Mouse (Mus musculus): ENCODE results near the gene Shb. TPM values are rescaled to one million over a fixed set of nuclear protein-coding genes. Genes with fewer than 3 reads are reported as not detected.

Shb gene
- polyA plus RNA-seq, 1 experiment from 2014 or later = 4.9 TPM

DNA sequence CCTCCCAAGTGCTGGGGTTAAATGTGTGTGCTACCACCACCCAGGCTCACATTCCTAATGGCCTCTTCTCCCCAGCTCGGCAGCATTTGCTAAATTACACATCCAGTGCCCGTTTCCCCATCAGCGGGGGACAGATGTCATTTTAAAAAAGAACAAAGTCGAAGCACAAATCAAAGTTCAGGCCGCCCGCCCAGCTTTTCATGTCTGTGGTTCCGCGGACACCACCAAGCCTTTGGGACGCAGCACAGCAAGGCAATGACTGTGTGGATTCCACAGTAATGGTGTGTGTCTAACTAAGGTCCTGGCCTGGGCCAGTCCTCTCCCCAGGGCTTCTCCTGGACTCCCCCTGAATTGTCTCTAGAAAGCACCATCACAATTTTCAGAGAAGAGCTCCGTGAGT is 32.7 kb downstream of the Shb start:
- H3K4me2 ChIP-seq (replicated peaks) = 0 out of 2 replicates have a peak overlapping the region, but pooled peaks have one; percentile 1
- no peak overlapping the region for H3K27ac ChIP-seq (replicated peaks)
- no peak overlapping the region for H3K9ac ChIP-seq (replicated peaks)
- H3K9me3 ChIP-seq = no peaks in the 10 kb centered on the region
- H3K4me1 ChIP-seq = peaks cover 54% of the 10 kb centered on the region
- H3K4me3 ChIP-seq = no peak overlapping the region
- ATAC-seq (ENCODE audit: low FRiP score, low read depth) = no peak
- WGBS = 26% methylated on average over 10 of the region's 10 CpGs
- no peaks in the 10 kb centered on the region for H3K36me3 ChIP-seq
- peaks cover 37% of the 10 kb centered on the region for H3K27me3 ChIP-seq

DNA sequence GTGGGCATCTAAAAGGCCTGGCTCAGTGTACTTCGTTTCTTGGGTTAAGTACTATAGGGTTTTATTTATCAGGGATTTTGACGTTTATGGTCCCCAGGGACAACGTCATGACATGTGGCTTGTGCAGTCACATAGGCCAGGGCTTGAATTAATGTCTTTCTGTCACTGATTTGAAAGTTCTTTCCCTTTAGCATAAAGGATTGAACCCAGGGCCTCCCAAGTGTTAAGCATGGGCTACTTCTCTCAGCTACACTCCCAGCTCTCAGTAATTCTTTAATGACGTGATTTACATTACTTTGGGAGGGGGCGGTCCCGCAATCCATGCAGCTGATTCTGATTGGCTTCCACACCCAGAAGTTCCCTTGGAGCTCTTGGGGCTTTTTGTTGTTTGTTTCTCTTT is 33.2 kb downstream of the Shb start:
- peak; percentile 52; the same call in 1 of the 2 replicates for ATAC-seq (ENCODE audit: low FRiP score, low read depth)
- H3K9ac ChIP-seq (replicated peaks) = no peak overlapping the region
- no peaks in the 10 kb centered on the region for H3K36me3 ChIP-seq
- H3K27me3 ChIP-seq = peaks cover 42% of the 10 kb centered on the region
- no peak overlapping the region for H3K27ac ChIP-seq (replicated peaks)
- no peak overlapping the region for H3K4me2 ChIP-seq (replicated peaks)
- WGBS = 17% methylated on average over 6 of the region's 6 CpGs
- H3K4me3 ChIP-seq = no peak overlapping the region
- H3K9me3 ChIP-seq = no peaks in the 10 kb centered on the region
- peaks cover 56% of the 10 kb centered on the region for H3K4me1 ChIP-seq

DNA sequence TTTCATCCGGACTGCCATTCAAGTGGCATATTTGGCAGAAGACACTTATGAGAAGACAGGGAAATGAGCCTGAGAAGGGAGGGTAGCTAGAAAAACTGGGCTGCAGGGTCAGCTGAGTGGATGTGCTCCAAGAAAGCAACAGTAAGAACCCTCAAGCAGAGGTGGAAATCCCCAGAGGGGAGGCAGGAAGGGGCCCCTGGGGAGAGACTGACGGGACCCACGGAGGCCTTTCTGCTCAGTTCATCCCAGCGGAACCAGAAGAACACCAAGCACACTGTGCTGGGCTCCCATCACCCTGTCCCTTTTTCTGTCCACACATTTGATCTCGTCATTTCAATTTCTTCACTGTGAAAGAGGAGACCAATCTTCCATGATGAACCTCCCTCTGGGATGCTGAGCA is 33.9 kb downstream of the Shb start:
- WGBS = 49% methylated on average over 5 of the region's 5 CpGs
- ATAC-seq (ENCODE audit: low FRiP score, low read depth) = no peak
- no peaks in the 10 kb centered on the region for H3K9me3 ChIP-seq
- H3K4me3 ChIP-seq = no peak overlapping the region
- no peak overlapping the region for H3K4me2 ChIP-seq (replicated peaks)
- H3K27me3 ChIP-seq = peaks cover 48% of the 10 kb centered on the region
- H3K9ac ChIP-seq (replicated peaks) = no peak overlapping the region
- no peaks in the 10 kb centered on the region for H3K36me3 ChIP-seq
- peaks cover 59% of the 10 kb centered on the region for H3K4me1 ChIP-seq
- no peak overlapping the region for H3K27ac ChIP-seq (replicated peaks)

DNA sequence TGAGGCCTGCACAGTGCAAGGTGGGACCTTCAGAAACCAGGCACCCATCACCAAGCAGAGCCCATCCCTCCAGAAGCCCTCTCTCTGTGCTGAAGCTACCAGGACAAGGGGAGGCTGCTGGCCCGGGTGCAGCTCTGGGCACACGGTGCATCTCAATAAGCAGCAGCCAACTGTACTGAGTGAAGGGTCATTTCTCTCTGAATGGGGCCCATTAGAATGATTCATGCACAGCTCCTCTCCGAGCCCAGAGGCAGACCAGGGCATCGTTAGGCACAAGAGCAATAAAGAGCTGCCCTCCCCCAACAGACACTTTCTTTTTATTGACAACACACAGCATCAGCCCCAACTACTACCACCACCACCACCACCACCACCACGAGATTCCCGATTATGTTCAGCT is 35.0 kb downstream of the Shb start:
- no peak overlapping the region for H3K4me3 ChIP-seq
- no peak overlapping the region for H3K27ac ChIP-seq (replicated peaks)
- no peak for ATAC-seq (ENCODE audit: low FRiP score, low read depth)
- H3K4me2 ChIP-seq (replicated peaks) = no peak overlapping the region
- H3K9ac ChIP-seq (replicated peaks) = no peak overlapping the region
- peaks cover 52% of the 10 kb centered on the region for H3K27me3 ChIP-seq
- WGBS = 66% methylated on average over 6 of the region's 6 CpGs
- H3K36me3 ChIP-seq = no peaks in the 10 kb centered on the region
- no peaks in the 10 kb centered on the region for H3K9me3 ChIP-seq
- H3K4me1 ChIP-seq = peaks cover 70% of the 10 kb centered on the region

DNA sequence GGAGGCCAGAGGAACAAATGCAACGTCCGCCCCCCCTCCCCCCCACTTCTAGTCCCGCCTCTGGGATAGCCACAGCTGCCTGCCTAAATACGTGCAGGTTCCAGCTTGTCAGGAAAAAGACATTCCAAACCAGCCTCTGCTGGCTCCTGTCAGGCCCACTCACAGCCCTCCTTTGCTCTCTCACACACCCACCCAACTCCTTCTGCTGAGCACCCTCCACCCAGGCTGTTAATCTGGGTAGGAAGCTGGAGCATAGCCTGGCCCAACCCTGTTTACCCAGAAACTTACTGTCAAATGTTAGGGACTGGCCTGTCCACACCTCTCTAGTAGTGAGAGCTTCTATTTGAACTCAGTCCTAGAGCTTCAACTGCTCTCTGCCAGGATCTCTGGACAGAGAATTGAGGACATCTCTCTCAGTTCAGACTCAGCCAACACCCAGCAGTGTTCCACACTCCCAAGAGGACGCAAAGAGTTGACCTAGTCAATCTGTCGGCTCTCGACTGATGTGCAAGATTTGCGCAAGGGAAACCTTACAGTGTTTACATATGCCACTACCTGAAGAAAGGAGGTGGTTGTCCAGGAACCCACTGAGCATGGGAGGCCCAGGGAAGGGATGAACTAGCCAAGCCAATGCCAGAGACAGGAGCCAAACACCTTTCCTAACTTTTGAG is 36.6 kb downstream of the Shb start:
- Histone ChIP-seq H3K9me3 (no peaks in the 10 kb centered on the region), H3K36me3 (no peaks in the 10 kb centered on the region), H3K4me2 (replicated peaks) (no peak overlapping the region), H3K9ac (replicated peaks) (no peak overlapping the region), H3K4me3 (no peak overlapping the region), H3K27ac (replicated peaks) (no peak overlapping the region), H3K4me1 (peaks cover 86% of the 10 kb centered on the region), H3K27me3 (peaks cover 63% of the 10 kb centered on the region)
- no peak for ATAC-seq (ENCODE audit: low FRiP score, low read depth)
- WGBS = 93% methylated on average over 4 of the region's 8 CpGs

DNA sequence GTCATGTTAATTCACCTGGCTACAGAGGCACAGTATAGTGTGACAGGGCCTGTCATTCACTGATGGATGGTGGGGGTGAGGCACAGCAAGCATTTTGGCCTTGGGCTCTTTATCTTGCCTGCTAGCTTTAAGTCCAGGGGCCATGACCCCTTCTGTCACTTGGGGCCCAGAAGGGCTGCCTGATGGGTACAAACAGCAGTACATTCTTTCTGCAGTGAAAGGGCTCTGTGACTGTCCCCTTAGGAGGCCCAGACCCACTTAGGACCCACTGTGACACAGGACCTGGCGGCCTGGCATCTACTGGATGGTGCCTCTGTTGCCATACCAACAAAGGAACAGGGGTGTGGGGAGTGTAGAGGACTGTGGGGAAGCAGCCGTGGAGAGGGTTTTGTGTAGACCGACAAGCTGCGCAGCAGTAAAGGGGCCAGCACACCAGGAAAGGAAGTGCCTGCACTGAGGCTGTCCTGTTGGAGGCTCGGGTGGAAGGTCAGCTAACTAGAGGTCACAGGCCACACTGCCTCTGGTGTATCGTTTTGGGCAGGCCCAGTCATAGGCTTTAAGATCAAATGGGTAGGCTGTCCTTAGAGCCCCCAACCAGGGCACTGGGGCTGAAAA is 38.4 kb downstream of the Shb start:
- Histone ChIP-seq H3K4me2 (replicated peaks) (no peak overlapping the region), H3K4me1 (peaks cover 89% of the 10 kb centered on the region), H3K4me3 (no peak overlapping the region), H3K9me3 (no peaks in the 10 kb centered on the region), H3K27ac (replicated peaks) (no peak overlapping the region), H3K9ac (replicated peaks) (no peak overlapping the region), H3K36me3 (no peaks in the 10 kb centered on the region), H3K27me3 (peaks cover 64% of the 10 kb centered on the region)
- whole genome bisulfite sequencing = 12% methylated on average over 6 of the region's 6 CpGs
- ATAC-seq (ENCODE audit: low FRiP score, low read depth) = no peak

DNA sequence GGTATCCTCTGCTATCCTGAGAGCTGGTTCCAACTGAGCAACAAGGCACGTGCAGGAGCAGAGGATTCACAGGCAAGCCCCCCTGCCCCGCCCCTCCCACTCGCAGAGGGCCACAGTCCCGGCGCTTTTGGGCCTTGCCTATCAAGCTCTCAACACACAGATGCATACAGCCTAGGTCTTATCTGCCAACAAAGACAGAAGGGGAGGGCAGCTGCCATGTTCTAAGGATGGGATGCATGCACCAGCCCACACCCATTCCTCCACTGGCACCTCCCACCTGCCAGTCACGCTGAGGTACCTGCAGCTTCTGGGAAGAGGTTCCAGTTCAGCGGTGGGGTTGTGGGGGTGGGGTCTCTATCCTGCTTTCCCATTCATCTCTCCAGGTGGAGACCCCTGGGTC is 39.2 kb downstream of the Shb start:
- no peak overlapping the region for H3K4me3 ChIP-seq
- H3K36me3 ChIP-seq = no peaks in the 10 kb centered on the region
- H3K4me1 ChIP-seq = peaks cover 87% of the 10 kb centered on the region
- H3K27me3 ChIP-seq = peaks cover 68% of the 10 kb centered on the region
- no peaks in the 10 kb centered on the region for H3K9me3 ChIP-seq
- WGBS = 17% methylated on average over 7 of the region's 7 CpGs
- H3K4me2 ChIP-seq (replicated peaks) = no peak overlapping the region
- H3K9ac ChIP-seq (replicated peaks) = no peak overlapping the region
- no peak overlapping the region for H3K27ac ChIP-seq (replicated peaks)
- no peak for ATAC-seq (ENCODE audit: low FRiP score, low read depth)

DNA sequence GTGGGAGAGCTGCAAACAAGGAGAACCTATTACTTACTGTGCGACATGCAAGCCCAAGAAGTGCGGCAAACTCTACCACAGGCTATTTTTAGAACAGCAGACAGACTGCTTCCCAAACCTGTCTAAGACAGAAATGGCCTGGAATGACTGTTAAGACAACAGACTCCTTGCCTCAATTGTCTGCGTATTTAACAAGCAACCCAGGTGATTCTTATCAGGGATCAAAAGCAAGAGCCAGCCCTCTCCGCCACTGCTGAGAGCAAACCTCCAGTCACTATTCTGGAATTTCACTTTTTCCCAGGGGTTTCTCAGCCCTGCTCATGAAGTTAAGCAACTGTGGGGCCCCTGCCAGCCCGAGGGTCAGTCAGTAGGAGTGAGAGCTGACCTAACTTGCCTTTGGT is 39.6 kb downstream of the Shb start:
- Histone ChIP-seq H3K4me1 (peaks cover 86% of the 10 kb centered on the region), H3K4me3 (no peak overlapping the region), H3K9me3 (no peaks in the 10 kb centered on the region), H3K27ac (replicated peaks) (no peak overlapping the region), H3K4me2 (replicated peaks) (no peak overlapping the region), H3K36me3 (no peaks in the 10 kb centered on the region), H3K9ac (replicated peaks) (no peak overlapping the region), H3K27me3 (peaks cover 63% of the 10 kb centered on the region)
- 47% methylated on average over 5 of the region's 5 CpGs for WGBS
- ATAC-seq (ENCODE audit: low FRiP score, low read depth) = no peak

DNA sequence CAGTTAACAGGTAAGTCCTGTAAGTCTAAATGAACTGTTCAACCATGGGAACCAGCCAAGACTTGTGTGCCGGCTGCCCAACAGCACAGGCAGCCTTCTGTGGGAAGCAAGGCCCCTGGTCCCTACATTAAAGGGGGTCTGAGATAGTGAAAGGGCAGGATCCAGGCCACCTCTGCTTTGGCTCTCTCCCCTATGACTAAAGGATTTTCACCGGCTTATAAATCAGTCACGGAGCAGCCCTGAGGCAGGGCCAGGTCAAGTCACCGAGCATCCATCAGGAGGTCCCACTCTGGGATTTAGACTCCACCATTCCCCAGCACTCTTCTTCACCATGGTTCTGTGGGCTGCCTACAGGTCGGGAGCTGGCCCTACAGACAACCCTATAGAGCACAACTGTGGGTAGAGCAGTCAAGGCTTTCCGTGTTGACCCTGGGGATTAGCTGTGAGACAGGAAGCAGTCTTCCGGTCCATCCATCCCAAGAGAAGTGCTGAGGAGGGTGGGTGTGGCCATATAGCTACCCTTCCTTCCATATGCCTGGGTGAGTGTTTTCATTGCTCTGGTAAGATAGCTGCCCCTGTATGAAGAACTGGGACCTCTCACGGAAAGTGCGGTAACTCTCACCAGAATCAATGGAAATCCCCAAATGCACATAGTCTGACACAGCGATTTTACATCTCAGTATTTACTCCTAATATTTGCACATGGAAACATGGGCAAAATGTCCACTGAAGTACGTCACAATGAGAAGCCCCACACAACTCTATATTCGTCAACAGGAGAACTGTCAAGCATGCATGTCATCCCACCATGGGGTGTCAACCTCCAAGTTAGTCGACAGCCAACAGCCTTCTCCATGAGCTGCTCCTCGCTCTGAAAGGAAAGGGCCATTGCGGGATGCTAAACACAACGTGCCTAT is 40.3 kb downstream of the Shb start:
- no peak overlapping the region for H3K27ac ChIP-seq (replicated peaks)
- peaks cover 80% of the 10 kb centered on the region for H3K4me1 ChIP-seq
- no peak for ATAC-seq (ENCODE audit: low FRiP score, low read depth)
- H3K27me3 ChIP-seq = peaks cover 64% of the 10 kb centered on the region
- no peaks in the 10 kb centered on the region for H3K9me3 ChIP-seq
- H3K36me3 ChIP-seq = no peaks in the 10 kb centered on the region
- H3K4me3 ChIP-seq = no peak overlapping the region
- H3K4me2 ChIP-seq (replicated peaks) = no peak overlapping the region
- WGBS = 50% methylated on average over 16 of the region's 16 CpGs
- no peak overlapping the region for H3K9ac ChIP-seq (replicated peaks)

DNA sequence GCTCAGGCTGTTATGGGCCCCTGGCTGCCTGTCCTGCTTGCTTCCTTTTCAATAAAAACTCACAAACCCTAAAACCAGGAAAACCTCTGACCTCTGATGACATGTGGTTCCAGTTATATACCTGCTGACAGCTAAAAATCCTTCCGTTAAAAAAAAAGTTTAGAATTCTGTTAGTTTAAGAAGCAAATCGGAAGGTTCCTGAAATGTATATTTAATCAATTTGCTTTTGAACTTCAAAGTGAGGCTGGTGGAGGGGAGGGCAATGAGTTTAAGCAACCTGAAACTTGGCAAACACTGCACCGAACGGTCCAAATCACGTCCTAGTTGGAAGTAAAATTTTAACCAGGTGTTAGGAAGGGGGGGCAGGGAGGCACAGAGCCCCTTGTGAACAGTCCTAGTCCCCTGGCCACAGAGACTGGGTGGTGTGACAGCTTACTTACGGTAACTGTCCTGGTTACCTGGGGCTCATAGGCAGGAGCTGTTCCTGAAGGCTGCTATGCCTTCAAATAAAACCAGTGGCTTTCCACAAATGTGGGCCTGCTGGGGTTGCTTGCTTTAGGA is 41.1 kb downstream of the Shb start:
- peaks cover 80% of the 10 kb centered on the region for H3K4me1 ChIP-seq
- no peak overlapping the region for H3K9ac ChIP-seq (replicated peaks)
- no peaks in the 10 kb centered on the region for H3K36me3 ChIP-seq
- no peak overlapping the region for H3K27ac ChIP-seq (replicated peaks)
- no peak overlapping the region for H3K4me2 ChIP-seq (replicated peaks)
- 34% methylated on average over 6 of the region's 6 CpGs for WGBS
- peaks cover 59% of the 10 kb centered on the region for H3K27me3 ChIP-seq
- no peak for ATAC-seq (ENCODE audit: low FRiP score, low read depth)
- no peaks in the 10 kb centered on the region for H3K9me3 ChIP-seq
- H3K4me3 ChIP-seq = no peak overlapping the region

DNA sequence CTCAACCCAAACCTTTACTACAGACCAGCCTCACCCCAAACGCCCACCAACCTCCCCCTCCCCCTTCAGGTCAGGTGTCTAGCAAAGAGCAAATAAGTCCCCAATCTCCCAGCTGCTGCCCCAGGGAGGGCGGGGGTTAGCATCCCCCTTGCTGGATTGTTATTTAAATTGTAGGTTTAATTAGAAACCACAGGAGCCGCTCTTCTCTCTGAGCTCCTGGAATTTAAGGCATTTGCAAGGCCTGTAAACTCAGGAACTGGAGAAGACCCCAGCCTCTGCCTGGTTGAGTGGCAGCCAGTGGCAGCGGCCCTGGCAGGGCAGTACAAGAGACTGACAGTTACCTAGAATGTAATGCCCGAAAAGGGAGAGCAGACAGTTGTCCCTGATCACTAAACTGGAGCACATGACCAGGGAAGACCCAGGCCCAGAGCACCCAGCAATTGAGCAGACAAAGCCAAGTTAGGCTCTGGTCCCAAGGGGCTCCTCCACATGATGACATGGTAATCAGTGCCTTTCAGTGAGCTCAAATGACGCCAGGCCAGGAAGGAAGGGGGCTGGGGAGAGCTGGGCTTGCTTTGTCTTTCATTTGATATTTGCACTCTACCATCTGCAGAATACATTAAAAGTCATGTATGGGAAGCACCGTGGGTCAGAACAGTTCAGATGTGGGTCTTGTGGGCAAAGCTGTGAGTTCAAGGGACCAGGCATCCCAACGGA is 42.1 kb downstream of the Shb start:
- Histone ChIP-seq H3K27ac (replicated peaks) (peak overlapping the region; percentile 68), H3K4me1 (peaks cover 74% of the 10 kb centered on the region), H3K4me2 (replicated peaks) (0 out of 2 replicates have a peak overlapping the region, but pooled peaks have one; percentile 1), H3K27me3 (peaks cover 51% of the 10 kb centered on the region), H3K36me3 (no peaks in the 10 kb centered on the region), H3K4me3 (no peak overlapping the region), H3K9ac (replicated peaks) (no peak overlapping the region), H3K9me3 (no peaks in the 10 kb centered on the region)
- 3% methylated on average over 8 of the region's 8 CpGs for WGBS
- peak; percentile 36; the same call in 1 of the 2 replicates for ATAC-seq (ENCODE audit: low FRiP score, low read depth)

Data from midbrain, embryonic 12.5 days (tissue).